Mouse (Mus musculus) liver, embryonic 14.5 days (tissue): ENCODE measurements around the gene Flot1.
A peak's percentile ranks its signal among the peaks of the same experiment; 100 is the strongest.

ENCODE experiments used
- CTCF ChIP-seq: IDR thresholded peaks from 2 replicates; pipeline ENCODE4 v1.5.1; 2016; ENCODE audit warnings: antibody characterized with exemption, low read depth, control low read depth
- EP300 ChIP-seq: IDR thresholded peaks from 2 replicates; pipeline ENCODE4 v1.6.1; 2016; ENCODE audit warnings: antibody characterized with exemption, low read depth

- peak; percentile 39; the same call in 1 of the 2 replicates for TF ChIP-seq EP300
- TF ChIP-seq CTCF, result peak; percentile 94
Measured at GRCm38 (mm10) chr17:35879245-35880057, 56.4 kb downstream of the Flot1 start, which contains the start of gene Dhx16.
